In genomic region chr12:40218430-40218945, GRCm38 (mm10) we compare ENCODE assay signal across 25 mouse cellular contexts. TPM values are rescaled to one million over a fixed set of nuclear protein-coding genes. Genes with fewer than 3 reads are reported as not detected.
"Had no signal": no experiment of that assay in that cellular context is flagged by ENCODE, and none has a peak within 500 bp of the region (broad histone marks: within the 10 kb centered on the region; RNA-seq: fewer than 3 reads in every experiment).

No protein-coding gene starts in this region.

- ATAC-seq: midbrain, embryonic 13.5 days had no signal

- DNase-seq: kidney, adult 11 months; kidney, postnatal 4 days; layer of hippocampus, postnatal 36 days; lung, adult 18-20 months; lung, postnatal 10 days; right cerebral cortex, adult 18-20 months; right cerebral cortex, postnatal 14 days; right cerebral cortex, postnatal 4 days; thymus, adult 2 months; thymus, postnatal 14 days; thymus, postnatal 4 days had no signal

- H3K27ac ChIP-seq: kidney, postnatal 0 days; left cerebral cortex, adult 2 months; liver, embryonic 14.5 days; lung, embryonic 15.5 days; macrophage; midbrain, embryonic 13.5 days; neural tube, embryonic 12.5 days; neural tube, embryonic 15.5 days; stomach, postnatal 0 days had no signal

- H3K27me3 ChIP-seq: lung, embryonic 15.5 days; midbrain, embryonic 13.5 days; neural tube, embryonic 12.5 days; neural tube, embryonic 15.5 days had no signal

- H3K9ac ChIP-seq: liver, embryonic 14.5 days; lung, embryonic 15.5 days; midbrain, embryonic 13.5 days; neural tube, embryonic 12.5 days; neural tube, embryonic 15.5 days had no signal

- H3K4me2 ChIP-seq: liver, embryonic 11.5 days; lung, embryonic 15.5 days; midbrain, embryonic 13.5 days; neural tube, embryonic 12.5 days; neural tube, embryonic 15.5 days had no signal

- H3K9me3 ChIP-seq: lung, embryonic 15.5 days; midbrain, embryonic 13.5 days; neural tube, embryonic 12.5 days; neural tube, embryonic 15.5 days had no signal

- H3K4me3 ChIP-seq: left cerebral cortex, adult 2 months; lung, embryonic 15.5 days; midbrain, embryonic 13.5 days; neural tube, embryonic 12.5 days; neural tube, embryonic 15.5 days had no signal

RNA-seq across cellular contexts. Expression of gene Lsmem1, which starts 19.2 kb away (rescaled TPM):
- total RNA-seq: midbrain, postnatal 0 days had no signal
- polyA plus RNA-seq: kidney, embryonic 14.5 days; limb, embryonic 11.5 days; macrophage; midbrain, embryonic 13.5 days; midbrain, postnatal 0 days; stomach, embryonic 14.5 days; stomach, postnatal 0 days had no signal
